Mouse (Mus musculus): ENCODE measurements around the gene Il12rb1. TPM values are rescaled to one million over a fixed set of nuclear protein-coding genes. Genes with fewer than 3 reads are reported as not detected.

Gene Il12rb1
- polyA plus RNA-seq, 1 experiment = 1.1 TPM

- DNase-seq (ENCODE audit: low read depth) = no peak
Observed at GRCm38 (mm10) chr8:70827796-70828195, 19.5 kb downstream of the Il12rb1 start.

- DNase-seq (ENCODE audit: low read depth) = no peak
Observed at GRCm38 (mm10) chr8:70831517-70831916, 23.3 kb downstream of the Il12rb1 start.

GRCm38 (mm10) chr8:70832371-70832770 lies 24.1 kb downstream of the Il12rb1 start:
- DNase-seq (ENCODE audit: low read depth) = no peak

- DNase-seq (ENCODE audit: low read depth) = no peak
Observed at GRCm38 (mm10) chr8:70833018-70833482, 24.8 kb downstream of the Il12rb1 start.

- DNase-seq (ENCODE audit: low read depth) = no peak
Observed at GRCm38 (mm10) chr8:70833520-70833919, 25.3 kb downstream of the Il12rb1 start.

GRCm38 (mm10) chr8:70834071-70834470 lies 25.8 kb downstream of the Il12rb1 start:
- DNase-seq (ENCODE audit: low read depth) = no peak

GRCm38 (mm10) chr8:70836666-70837065 lies 28.4 kb downstream of the Il12rb1 start:
- DNase-seq (ENCODE audit: low read depth) = no peak

- DNase-seq (ENCODE audit: low read depth) = no peak
Observed at GRCm38 (mm10) chr8:70838654-70839407, 30.6 kb downstream of the Il12rb1 start.

GRCm38 (mm10) chr8:70839408-70840351 lies 31.4 kb downstream of the Il12rb1 start, which contains the start of gene Arrdc2:
Gene Arrdc2, minus strand, starts transcription at chr8:70839720.
- peak; percentile 99 for DNase-seq (ENCODE audit: low read depth)

GRCm38 (mm10) chr8:70840590-70840989 lies 32.3 kb downstream of the Il12rb1 start:
- no peak for DNase-seq (ENCODE audit: low read depth)

- no peak for DNase-seq (ENCODE audit: low read depth)
Observed at GRCm38 (mm10) chr8:70841147-70842072, 33.2 kb downstream of the Il12rb1 start.

- no peak for DNase-seq (ENCODE audit: low read depth)
Observed at GRCm38 (mm10) chr8:70842484-70842883, 34.2 kb downstream of the Il12rb1 start.

GRCm38 (mm10) chr8:70843214-70843773 lies 35.0 kb downstream of the Il12rb1 start:
- DNase-seq (ENCODE audit: low read depth) = no peak

GRCm38 (mm10) chr8:70843941-70844340 lies 35.7 kb downstream of the Il12rb1 start:
- DNase-seq (ENCODE audit: low read depth) = no peak

- no peak for DNase-seq (ENCODE audit: low read depth)
Observed at GRCm38 (mm10) chr8:70844523-70844922, 36.3 kb downstream of the Il12rb1 start.

- DNase-seq (ENCODE audit: low read depth) = no peak
Observed at GRCm38 (mm10) chr8:70845108-70845507, 36.9 kb downstream of the Il12rb1 start.

GRCm38 (mm10) chr8:70846371-70847154 lies 38.3 kb downstream of the Il12rb1 start:
- no peak for DNase-seq (ENCODE audit: low read depth)

- DNase-seq (ENCODE audit: low read depth) = no peak
Observed at GRCm38 (mm10) chr8:70849333-70849990, 41.2 kb downstream of the Il12rb1 start.

GRCm38 (mm10) chr8:70850132-70850845 lies 42.0 kb downstream of the Il12rb1 start:
- no peak for DNase-seq (ENCODE audit: low read depth)
